Mouse (Mus musculus): Measurements from ENCODE around the gene Actc1. TPM values are rescaled to one million over a fixed set of nuclear protein-coding genes. Genes with fewer than 3 reads are reported as not detected.

The Actc1 gene
- polyA plus RNA-seq, 1 experiment from 2014 or later = 825 TPM

DNA sequence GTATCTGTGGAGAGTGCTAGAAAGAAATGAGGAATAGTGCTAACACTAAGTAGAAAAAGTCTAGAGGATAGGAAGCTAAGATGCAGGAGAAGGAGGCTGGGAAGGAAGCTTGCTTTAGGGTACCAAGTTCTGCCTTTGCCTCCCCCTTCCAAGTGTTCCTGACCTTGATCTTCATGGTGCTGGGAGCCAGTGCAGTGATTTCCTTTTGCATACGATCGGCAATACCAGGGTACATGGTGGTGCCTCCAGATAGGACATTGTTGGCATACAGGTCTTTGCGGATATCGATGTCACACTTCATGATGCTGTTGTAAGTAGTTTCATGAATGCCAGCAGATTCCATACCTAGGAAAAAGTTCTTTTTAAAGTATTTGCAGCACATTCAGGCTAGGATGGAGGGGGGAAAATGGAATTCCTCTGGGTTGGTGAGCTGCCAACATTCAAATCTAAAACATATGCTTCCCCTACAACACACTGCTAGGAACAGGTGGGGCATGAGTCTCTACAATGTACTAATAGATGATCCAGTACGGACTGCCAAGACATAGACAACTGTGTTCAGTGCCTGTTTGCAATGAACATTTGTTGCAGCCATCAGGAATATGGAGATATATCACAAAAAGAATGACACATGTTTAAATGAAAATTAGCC, 5.3 kb downstream of the Actc1 start:
- 44% methylated on average over 5 of the region's 5 CpGs for WGBS

GRCm38 (mm10) chr2:114046151-114046664, 7.1 kb downstream of the Actc1 start:
- Histone ChIP-seq H3K9me3 (no peaks in the 10 kb centered on the region), H3K4me3 (no peak overlapping the region), H3K4me2 (replicated peaks) (no peak overlapping the region), H3K4me1 (peaks cover 9% of the 10 kb centered on the region; the same call in 1 of the 2 replicates), H3K36me3 (no peaks in the 10 kb centered on the region), H3K27ac (no peak overlapping the region), H3K9ac (no peak overlapping the region), H3K27me3 (no peaks in the 10 kb centered on the region)
- ATAC-seq (ENCODE audit: low FRiP score, low read depth) = no peak
- WGBS = 88% methylated on average over 5 of the region's 5 CpGs

More for the DNA sequence above, 5.3 kb downstream of the Actc1 start:
- Histone ChIP-seq H3K9ac (no peak overlapping the region), H3K4me1 (peaks cover 9% of the 10 kb centered on the region; the same call in 1 of the 2 replicates), H3K9me3 (no peaks in the 10 kb centered on the region), H3K27ac (no peak overlapping the region; the same call in 1 of the 2 replicates), H3K4me3 (no peak overlapping the region), H3K27me3 (no peaks in the 10 kb centered on the region), H3K4me2 (replicated peaks) (peak overlapping the region; percentile 35), H3K36me3 (no peaks in the 10 kb centered on the region)
- peak; percentile 85 for ATAC-seq (ENCODE audit: low FRiP score, low read depth)

- no peak overlapping the region for H3K4me2 ChIP-seq (replicated peaks)
- H3K27me3 ChIP-seq = no peaks in the 10 kb centered on the region
- 68% methylated on average over 2 of the region's 2 CpGs for WGBS
- H3K27ac ChIP-seq = no peak overlapping the region
- ATAC-seq (ENCODE audit: low FRiP score, low read depth) = no peak
- no peaks in the 10 kb centered on the region for H3K9me3 ChIP-seq
- no peak overlapping the region for H3K9ac ChIP-seq
- H3K36me3 ChIP-seq = no peaks in the 10 kb centered on the region
- no peaks in the 10 kb centered on the region for H3K4me1 ChIP-seq
- H3K4me3 ChIP-seq = no peak overlapping the region
These were observed 15.4 kb downstream of the Actc1 start for GRCm38 (mm10) chr2:114037926-114038325.

GRCm38 (mm10) chr2:114032259-114032658, 21.1 kb downstream of the Actc1 start:
- Histone ChIP-seq H3K4me3 (no peak overlapping the region), H3K36me3 (no peaks in the 10 kb centered on the region), H3K4me2 (replicated peaks) (no peak overlapping the region), H3K9me3 (no peaks in the 10 kb centered on the region), H3K27me3 (no peaks in the 10 kb centered on the region), H3K9ac (no peak overlapping the region), H3K4me1 (no peaks in the 10 kb centered on the region), H3K27ac (no peak overlapping the region)
- WGBS = 44% methylated on average over 2 of the region's 2 CpGs
- no peak for ATAC-seq (ENCODE audit: low FRiP score, low read depth)

- Histone ChIP-seq H3K4me3 (no peak overlapping the region), H3K27ac (no peak overlapping the region), H3K9me3 (no peaks in the 10 kb centered on the region), H3K36me3 (no peaks in the 10 kb centered on the region), H3K27me3 (peaks cover 9% of the 10 kb centered on the region), H3K9ac (no peak overlapping the region), H3K4me1 (0 out of 2 replicates have a peak, but pooled peaks cover 8% of the 10 kb centered on the region), H3K4me2 (replicated peaks) (no peak overlapping the region)
- 90% methylated on average over 6 of the region's 6 CpGs for WGBS
- ATAC-seq (ENCODE audit: low FRiP score, low read depth) = no peak
These were observed 30.0 kb downstream of the Actc1 start for GRCm38 (mm10) chr2:114023383-114023782.

- Histone ChIP-seq H3K36me3 (no peaks in the 10 kb centered on the region), H3K27me3 (peaks cover 36% of the 10 kb centered on the region), H3K9ac (no peak overlapping the region), H3K4me3 (no peak overlapping the region), H3K9me3 (no peaks in the 10 kb centered on the region), H3K27ac (no peak overlapping the region), H3K4me2 (replicated peaks) (no peak overlapping the region), H3K4me1 (0 out of 2 replicates have a peak, but pooled peaks cover 10% of the 10 kb centered on the region)
- ATAC-seq (ENCODE audit: low FRiP score, low read depth) = no peak
These were observed 33.2 kb downstream of the Actc1 start for GRCm38 (mm10) chr2:114020210-114020563.

DNA sequence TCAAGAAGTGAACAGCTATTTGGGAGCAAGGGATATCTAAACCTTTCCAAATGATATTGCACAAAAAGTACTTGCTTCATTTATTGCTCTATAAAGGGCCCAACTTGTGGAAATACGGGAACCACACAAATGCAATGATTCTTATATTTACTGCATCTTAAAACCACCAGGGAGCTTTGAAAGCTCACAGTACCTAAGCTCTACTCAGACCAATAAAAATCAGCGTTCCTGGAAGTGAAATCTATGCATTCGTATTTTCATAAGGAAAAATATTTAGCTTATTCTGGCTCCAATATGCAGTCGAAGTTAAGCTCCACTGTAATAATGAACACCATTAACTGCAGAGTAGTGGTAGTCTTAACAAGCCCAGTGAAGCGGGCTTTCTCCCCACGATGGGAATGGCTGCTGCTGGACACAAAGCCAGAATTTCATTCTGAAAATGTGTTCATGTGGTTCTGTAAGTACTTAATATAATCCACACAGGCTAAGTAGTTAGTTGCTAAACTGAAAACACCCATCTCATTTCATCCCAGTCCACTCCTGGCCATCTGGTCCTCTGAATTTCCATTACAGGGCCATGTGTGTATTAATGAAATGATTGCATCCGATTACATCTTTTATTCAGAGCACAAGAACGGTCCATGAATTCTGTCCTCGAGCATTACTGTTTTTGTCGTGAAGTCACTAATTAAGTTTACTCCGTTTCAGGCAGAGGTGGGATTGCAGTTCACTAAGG, 33.7 kb downstream of the Actc1 start:
- H3K9ac ChIP-seq = no peak overlapping the region
- 0 out of 2 replicates have a peak, but pooled peaks cover 10% of the 10 kb centered on the region for H3K4me1 ChIP-seq
- 41% methylated on average over 11 of the region's 11 CpGs for WGBS
- peak; percentile 81 for ATAC-seq (ENCODE audit: low FRiP score, low read depth)
- no peak overlapping the region for H3K4me3 ChIP-seq
- H3K27ac ChIP-seq = no peak overlapping the region
- no peak overlapping the region for H3K4me2 ChIP-seq (replicated peaks)
- peaks cover 41% of the 10 kb centered on the region for H3K27me3 ChIP-seq
- no peaks in the 10 kb centered on the region for H3K36me3 ChIP-seq
- no peaks in the 10 kb centered on the region for H3K9me3 ChIP-seq

GRCm38 (mm10) chr2:114018136-114018535, 35.2 kb downstream of the Actc1 start:
- H3K9ac ChIP-seq = no peak overlapping the region
- H3K36me3 ChIP-seq = no peaks in the 10 kb centered on the region
- peaks cover 20% of the 10 kb centered on the region for H3K4me1 ChIP-seq
- no peak overlapping the region for H3K27ac ChIP-seq
- H3K4me2 ChIP-seq (replicated peaks) = no peak overlapping the region
- H3K27me3 ChIP-seq = peaks cover 56% of the 10 kb centered on the region
- no peaks in the 10 kb centered on the region for H3K9me3 ChIP-seq
- ATAC-seq (ENCODE audit: low FRiP score, low read depth) = no peak
- WGBS = 25% methylated on average over 10 of the region's 10 CpGs
- no peak overlapping the region for H3K4me3 ChIP-seq

DNA sequence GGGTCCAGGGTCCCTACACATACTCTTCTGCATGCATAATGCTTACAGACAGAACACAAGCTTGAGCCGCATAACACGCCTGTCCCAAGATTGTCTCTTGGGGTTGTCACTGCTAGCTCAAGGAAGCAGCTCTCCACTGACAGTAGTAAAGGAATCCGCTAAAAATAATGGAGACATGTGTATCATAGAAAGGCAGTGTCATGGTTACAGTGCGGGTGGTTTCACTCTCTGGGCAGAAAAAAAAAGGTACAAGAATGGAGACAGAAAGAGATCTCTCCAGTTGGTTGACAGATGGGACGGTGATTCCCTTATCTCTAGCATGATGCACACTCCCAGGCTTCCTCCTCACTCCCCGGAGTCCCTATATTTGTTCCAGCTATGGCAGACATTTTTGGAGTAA, 38.5 kb downstream of the Actc1 start:
- no peak overlapping the region for H3K9ac ChIP-seq
- H3K27ac ChIP-seq = no peak overlapping the region
- no peaks in the 10 kb centered on the region for H3K36me3 ChIP-seq
- H3K27me3 ChIP-seq = peaks cover 76% of the 10 kb centered on the region
- no peaks in the 10 kb centered on the region for H3K9me3 ChIP-seq
- no peak overlapping the region for H3K4me2 ChIP-seq (replicated peaks)
- H3K4me3 ChIP-seq = no peak overlapping the region
- ATAC-seq (ENCODE audit: low FRiP score, low read depth) = no peak
- 75% methylated on average over 6 of the region's 6 CpGs for WGBS
- peaks cover 20% of the 10 kb centered on the region for H3K4me1 ChIP-seq

DNA sequence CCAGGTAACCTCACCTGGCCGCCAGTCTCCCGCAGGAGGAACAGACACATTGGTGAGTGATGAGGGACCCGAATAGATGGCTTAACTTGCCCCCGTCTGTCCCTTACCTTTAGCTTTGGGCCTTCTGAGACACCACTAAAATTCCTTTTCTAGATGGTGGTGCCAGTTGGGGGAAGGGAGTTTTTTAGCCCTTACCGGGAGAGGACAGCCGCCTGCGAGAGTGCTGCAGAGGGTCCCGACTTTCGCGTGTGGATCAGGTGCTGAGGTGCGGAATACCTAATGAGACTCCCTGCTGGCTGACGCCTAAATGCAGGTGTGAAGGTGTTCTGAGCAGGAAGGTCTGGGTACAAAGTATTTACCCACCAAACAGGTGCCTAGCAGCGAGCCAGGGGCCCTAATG, 39.5 kb downstream of the Actc1 start:
- no peaks in the 10 kb centered on the region for H3K9me3 ChIP-seq
- H3K27ac ChIP-seq = no peak overlapping the region
- peaks cover 78% of the 10 kb centered on the region for H3K27me3 ChIP-seq
- peak overlapping the region; percentile 44 for H3K4me3 ChIP-seq
- H3K4me2 ChIP-seq (replicated peaks) = peak overlapping the region; percentile 72
- H3K4me1 ChIP-seq = peaks cover 17% of the 10 kb centered on the region
- ATAC-seq (ENCODE audit: low FRiP score, low read depth) = no peak
- under 1% methylated on average over 11 of the region's 13 CpGs for WGBS
- no peaks in the 10 kb centered on the region for H3K36me3 ChIP-seq
- no peak overlapping the region for H3K9ac ChIP-seq

- H3K4me2 ChIP-seq (replicated peaks) = peak within 1 kb of the TSS; percentile 72
- under 1% methylated on average over 60 of the region's 60 CpGs for WGBS
- no peak within 1 kb of the TSS for H3K9ac ChIP-seq
- H3K27ac ChIP-seq = no peak within 1 kb of the TSS
- peaks cover 12% of the 10 kb centered on the region for H3K4me1 ChIP-seq
- no peaks in the 10 kb centered on the region for H3K36me3 ChIP-seq
- peaks cover 75% of the 10 kb centered on the region for H3K27me3 ChIP-seq
- peak; percentile 59 for ATAC-seq (ENCODE audit: low FRiP score, low read depth)
- H3K9me3 ChIP-seq = no peaks in the 10 kb centered on the region
- peak within 1 kb of the TSS; percentile 44 for H3K4me3 ChIP-seq
These were observed 40.0 kb downstream of the Actc1 start, which contains the start of gene Gjd2 for GRCm38 (mm10) chr2:114013295-114013771. TSS of gene Gjd2 (minus strand) at chr2:114013619.

- Histone ChIP-seq H3K36me3 (no peaks in the 10 kb centered on the region), H3K4me3 (peak overlapping the region; percentile 44), H3K4me1 (peaks cover 10% of the 10 kb centered on the region), H3K4me2 (replicated peaks) (peak overlapping the region; percentile 72), H3K27me3 (peaks cover 70% of the 10 kb centered on the region), H3K9ac (no peak overlapping the region), H3K27ac (no peak overlapping the region), H3K9me3 (no peaks in the 10 kb centered on the region)
- WGBS = 3% methylated on average over 19 of the region's 19 CpGs
- peak; percentile 51 for ATAC-seq (ENCODE audit: low FRiP score, low read depth)
These were observed 40.6 kb downstream of the Actc1 start for GRCm38 (mm10) chr2:114012749-114013211.

Data from limb, embryonic 13.5 days (tissue).